Mouse (Mus musculus) kidney, embryonic 14.5 days (tissue): ENCODE measurements around the gene Sox21. TPM values are rescaled to one million over a fixed set of nuclear protein-coding genes. Genes with fewer than 3 reads are reported as not detected.

Experiments used
- ATAC-seq: fragments of 200-750 bp; cut with Nextera tagmentation; 2 replicates; pipeline ENCODE4 v1.8.0; 2017; ENCODE audit warnings: moderate number of reproducible peaks, mild to moderate bottlenecking, moderate TSS enrichment, moderate library complexity; ENCODE audit not compliant: low FRiP score, low TSS enrichment
- H3K27ac ChIP-seq: fragments of 300-500 bp; sonication (generic); 2 replicates; pipeline ENCODE4 v1.5.1; 2014; ENCODE audit warnings: low read depth, mild to moderate bottlenecking, low read length, moderate library complexity, mixed read lengths
- H3K27me3 ChIP-seq: fragments of 300-500 bp; sonication (generic); 2 replicates; pipeline ENCODE4 v1.6.1; 2014; ENCODE audit warnings: mild to moderate bottlenecking, low read length; ENCODE audit not compliant: control insufficient read depth, insufficient read depth
- H3K36me3 ChIP-seq: fragments of 300-500 bp; sonication (generic); 2 replicates; pipeline ENCODE4 v1.6.1; 2014; ENCODE audit warnings: low read length, mixed read lengths; ENCODE audit not compliant: control insufficient read depth, insufficient read depth
- H3K4me1 ChIP-seq: fragments of 300-500 bp; sonication (generic); 2 replicates; pipeline ENCODE4 v1.6.1; 2014; ENCODE audit warnings: low read length, mixed read lengths; ENCODE audit not compliant: control insufficient read depth, insufficient read depth
- H3K4me2 ChIP-seq: fragments of 300-500 bp; sonication (generic); replicated peaks from 2 replicates; pipeline ENCODE4 v1.6.1; 2014; ENCODE audit warnings: low read depth, mild to moderate bottlenecking, low read length
- H3K4me3 ChIP-seq: fragments of 300-500 bp; sonication (generic); 2 replicates; pipeline ENCODE4 v1.5.1; 2014; ENCODE audit warnings: mild to moderate bottlenecking, low read length
- H3K9ac ChIP-seq: fragments of 300-500 bp; sonication (generic); 2 replicates; pipeline ENCODE4 v1.6.1; 2014; ENCODE audit warnings: low read depth, mild to moderate bottlenecking, low read length, moderate library complexity
- H3K9me3 ChIP-seq: fragments of 300-500 bp; sonication (generic); 2 replicates; pipeline ENCODE4 v1.6.1; 2016; ENCODE audit warnings: low read length; ENCODE audit not compliant: control insufficient read depth
- WGBS: fragments of 180-500 bp; shearing (Covaris S2); extraction: QIAGEN DNeasy Blood & Tissue Kit; methylation state at CpG from one replicate; pipeline ENCODE4 v1.1.7; 2014; 5-methylcytosine and 5-hydroxymethylcytosine counted together
- polyA plus RNA-seq: library from polyadenylated mRNA; unstranded; fragments of >200 nt; fragmentation: Nextera tagmentation; extraction: Ambion mirVana; gene quantifications from 2 replicates; pipeline ENCODE4 v1.2.1, GENCODE M21; 2014

Sox21 gene
- polyA plus RNA-seq, 1 experiment from 2014 or later, result not detected

- Histone ChIP-seq H3K4me1 (no peaks in the 10 kb centered on the region), H3K27me3 (no peaks in the 10 kb centered on the region), H3K4me3 (no peak overlapping the region), H3K36me3 (no peaks in the 10 kb centered on the region), H3K4me2 (no peak overlapping the region), H3K9ac (no peak overlapping the region), H3K27ac (no peak overlapping the region), H3K9me3 (no peaks in the 10 kb centered on the region)
- 83% methylated on average over 6 of the region's 6 CpGs for WGBS
- no peak for ATAC-seq
Measured at GRCm38 (mm10) chr14:118253381-118253780, 16.6 kb upstream of the Sox21 start.

- Histone ChIP-seq H3K27ac (no peak overlapping the region), H3K4me2 (no peak overlapping the region), H3K4me1 (0 out of 2 replicates have a peak, but pooled peaks cover 4% of the 10 kb centered on the region), H3K36me3 (no peaks in the 10 kb centered on the region), H3K27me3 (peaks cover 39% of the 10 kb centered on the region), H3K9ac (no peak overlapping the region), H3K9me3 (peaks cover 8% of the 10 kb centered on the region), H3K4me3 (no peak overlapping the region)
- no peak for ATAC-seq
- WGBS, result 79% methylated on average over 2 of the region's 2 CpGs
Measured at GRCm38 (mm10) chr14:118241416-118241815, 4.6 kb upstream of the Sox21 start.

- Histone ChIP-seq H3K4me3 (no peak overlapping the region), H3K27me3 (peaks cover 60% of the 10 kb centered on the region), H3K4me1 (peaks cover 21% of the 10 kb centered on the region), H3K4me2 (no peak overlapping the region), H3K9ac (no peak overlapping the region), H3K36me3 (no peaks in the 10 kb centered on the region), H3K27ac (no peak overlapping the region), H3K9me3 (peaks cover 8% of the 10 kb centered on the region)
- WGBS, result 5% methylated on average over 7 of the region's 8 CpGs
- no peak for ATAC-seq
Measured at GRCm38 (mm10) chr14:118239351-118239750, 2.5 kb upstream of the Sox21 start.

- H3K9me3 ChIP-seq, result no peaks in the 10 kb centered on the region; the same call in 1 of the 2 replicates
- no peak overlapping the region for H3K9ac ChIP-seq
- H3K27ac ChIP-seq, result no peak overlapping the region
- no peaks in the 10 kb centered on the region for H3K36me3 ChIP-seq
- ATAC-seq, result no peak
- H3K4me1 ChIP-seq, result peaks cover 21% of the 10 kb centered on the region
- no peak overlapping the region for H3K4me2 ChIP-seq
- H3K4me3 ChIP-seq, result no peak overlapping the region
- peaks cover 68% of the 10 kb centered on the region for H3K27me3 ChIP-seq
- WGBS, result 11% methylated on average over 6 of the region's 6 CpGs
Measured at GRCm38 (mm10) chr14:118237786-118238185, 956 bp upstream of the Sox21 start.

- peak; percentile 64 for ATAC-seq
- Histone ChIP-seq H3K4me1 (peaks cover 21% of the 10 kb centered on the region), H3K36me3 (no peaks in the 10 kb centered on the region), H3K27me3 (peaks cover 84% of the 10 kb centered on the region), H3K27ac (no peak overlapping the region), H3K9me3 (no peaks in the 10 kb centered on the region), H3K9ac (peak overlapping the region; percentile 40; the same call in 1 of the 2 replicates), H3K4me3 (peak overlapping the region; percentile 52), H3K4me2 (peak overlapping the region; percentile 94)
- under 1% methylated on average over 70 of the region's 73 CpGs for WGBS
Measured at GRCm38 (mm10) chr14:118235973-118236885, 601 bp downstream of the Sox21 start.

- 1% methylated on average over 61 of the region's 62 CpGs for WGBS
- H3K27ac ChIP-seq, result no peak overlapping the region
- no peaks in the 10 kb centered on the region for H3K9me3 ChIP-seq
- H3K4me2 ChIP-seq, result peak overlapping the region; percentile 94
- 0 out of 2 replicates have a peak overlapping the region, but pooled peaks have one; percentile 23 for H3K9ac ChIP-seq
- ATAC-seq, result no peak
- H3K4me3 ChIP-seq, result peak overlapping the region; percentile 52
- H3K36me3 ChIP-seq, result no peaks in the 10 kb centered on the region
- peaks cover 21% of the 10 kb centered on the region for H3K4me1 ChIP-seq
- peaks cover 84% of the 10 kb centered on the region for H3K27me3 ChIP-seq
Measured at GRCm38 (mm10) chr14:118235361-118235972, 1.4 kb downstream of the Sox21 start.

GRCm38 (mm10) chr14:118234541-118235210 is 2.2 kb downstream of the Sox21 start:
- no peaks in the 10 kb centered on the region for H3K9me3 ChIP-seq
- H3K27ac ChIP-seq, result no peak overlapping the region
- H3K4me3 ChIP-seq, result peak overlapping the region; percentile 52
- H3K36me3 ChIP-seq, result no peaks in the 10 kb centered on the region
- WGBS, result under 1% methylated on average over 65 of the region's 84 CpGs
- H3K27me3 ChIP-seq, result peaks cover 83% of the 10 kb centered on the region
- no peak for ATAC-seq
- H3K4me2 ChIP-seq, result peak overlapping the region; percentile 94
- peaks cover 21% of the 10 kb centered on the region for H3K4me1 ChIP-seq
- H3K9ac ChIP-seq, result no peak overlapping the region

- H3K36me3 ChIP-seq, result no peaks in the 10 kb centered on the region
- 2% methylated on average over 26 of the region's 26 CpGs for WGBS
- peaks cover 83% of the 10 kb centered on the region for H3K27me3 ChIP-seq
- no peaks in the 10 kb centered on the region for H3K9me3 ChIP-seq
- no peak overlapping the region for H3K4me2 ChIP-seq
- no peak overlapping the region; the same call in 1 of the 2 replicates for H3K4me3 ChIP-seq
- H3K4me1 ChIP-seq, result peaks cover 21% of the 10 kb centered on the region
- no peak overlapping the region for H3K9ac ChIP-seq
- no peak for ATAC-seq
- no peak overlapping the region for H3K27ac ChIP-seq
Measured at GRCm38 (mm10) chr14:118233786-118234540, 2.9 kb downstream of the Sox21 start.
